Mouse (Mus musculus): ENCODE measurements around the gene Cdk6. TPM values are rescaled to one million over a fixed set of nuclear protein-coding genes. Genes with fewer than 3 reads are reported as not detected.

Cdk6 gene
- polyA plus RNA-seq, 1 experiment from 2014 or later, result 34.0 TPM

DNA sequence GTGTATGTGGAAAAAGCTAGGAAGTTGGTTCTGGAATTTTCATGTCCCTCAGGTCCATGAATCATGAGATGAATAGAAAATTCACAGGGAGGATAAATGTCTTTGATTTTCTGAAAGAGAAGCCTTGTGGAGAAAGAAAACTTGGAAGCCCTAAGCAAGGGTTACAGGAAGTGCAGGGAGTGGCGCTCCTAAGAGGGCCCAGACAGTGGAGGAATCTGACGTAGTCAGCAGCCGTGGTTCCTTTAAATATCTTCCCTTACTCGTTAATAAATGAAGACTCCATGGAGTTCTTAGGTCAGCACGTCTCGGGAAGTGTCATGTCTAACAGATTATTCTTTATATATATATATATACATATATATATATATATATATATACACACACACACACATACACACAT, 28.0 kb downstream of the Cdk6 start:
- Histone ChIP-seq H3K27me3 (ENCODE audit: low read depth, poor library complexity, severe bottlenecking) (no peaks in the 10 kb centered on the region), H3K27ac (no peak overlapping the region), H3K4me3 (no peak overlapping the region), H3K4me1 (peaks cover 5% of the 10 kb centered on the region; the same call in 1 of the 2 replicates), H3K9me3 (replicated peaks) (no peaks in the 10 kb centered on the region), H3K36me3 (peaks cover 7% of the 10 kb centered on the region; the same call in 1 of the 2 replicates)
- DNase-seq (ENCODE audit: low spot score), result no peak
- 84% methylated on average over 6 of the region's 6 CpGs for WGBS

DNA sequence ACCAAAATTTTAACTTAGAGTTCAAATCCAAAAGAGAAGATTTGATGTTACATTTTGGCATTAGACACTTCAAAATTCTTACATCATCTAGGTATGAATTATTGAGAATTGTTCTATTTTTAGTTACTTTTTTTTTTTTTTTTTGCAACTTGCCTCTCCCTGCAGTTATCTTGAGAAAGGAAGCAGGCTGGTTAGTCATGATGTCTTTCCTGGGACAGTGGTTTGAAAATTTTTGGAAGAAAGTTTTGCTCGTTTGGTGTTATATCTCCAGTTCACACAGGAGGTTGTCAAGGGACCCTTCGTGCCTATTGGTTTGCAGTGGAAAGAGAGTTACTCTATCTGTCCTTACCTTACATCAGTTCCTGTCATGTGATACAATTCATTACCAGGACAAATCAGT, 29.9 kb downstream of the Cdk6 start:
- Histone ChIP-seq H3K4me1 (peaks cover 5% of the 10 kb centered on the region; the same call in 1 of the 2 replicates), H3K27me3 (ENCODE audit: low read depth, poor library complexity, severe bottlenecking) (no peaks in the 10 kb centered on the region), H3K4me3 (no peak overlapping the region), H3K36me3 (peaks cover 13% of the 10 kb centered on the region; the same call in 1 of the 2 replicates), H3K27ac (no peak overlapping the region), H3K9me3 (replicated peaks) (no peaks in the 10 kb centered on the region)
- no peak for DNase-seq (ENCODE audit: low spot score)
- 95% methylated on average over 2 of the region's 2 CpGs for WGBS

DNA sequence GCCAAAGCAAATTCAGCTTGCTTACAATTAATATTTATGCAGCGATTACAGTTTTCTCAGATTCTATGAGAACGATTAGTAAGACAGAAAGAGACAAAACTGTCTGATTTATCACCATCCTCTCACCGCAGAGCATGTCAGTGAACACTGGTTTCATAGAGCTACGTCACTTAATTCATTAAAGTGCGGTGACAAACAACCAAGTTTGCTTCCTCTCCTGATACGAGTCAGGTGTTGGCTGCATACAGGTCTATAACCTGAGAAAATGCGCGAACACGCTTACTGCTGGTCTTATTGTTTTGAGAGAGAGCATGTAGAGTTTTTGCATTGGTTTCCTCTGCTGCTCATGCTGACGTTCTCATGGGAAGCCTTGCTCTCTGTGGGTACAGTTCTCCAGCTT, 31.9 kb downstream of the Cdk6 start:
- Histone ChIP-seq H3K27ac (no peak overlapping the region), H3K9me3 (replicated peaks) (no peaks in the 10 kb centered on the region), H3K4me1 (peaks cover 5% of the 10 kb centered on the region; the same call in 1 of the 2 replicates), H3K27me3 (ENCODE audit: low read depth, poor library complexity, severe bottlenecking) (no peaks in the 10 kb centered on the region), H3K36me3 (peaks cover 6% of the 10 kb centered on the region; the same call in 1 of the 2 replicates), H3K4me3 (no peak overlapping the region)
- WGBS, result 90% methylated on average over 10 of the region's 10 CpGs
- no peak for DNase-seq (ENCODE audit: low spot score)

DNA sequence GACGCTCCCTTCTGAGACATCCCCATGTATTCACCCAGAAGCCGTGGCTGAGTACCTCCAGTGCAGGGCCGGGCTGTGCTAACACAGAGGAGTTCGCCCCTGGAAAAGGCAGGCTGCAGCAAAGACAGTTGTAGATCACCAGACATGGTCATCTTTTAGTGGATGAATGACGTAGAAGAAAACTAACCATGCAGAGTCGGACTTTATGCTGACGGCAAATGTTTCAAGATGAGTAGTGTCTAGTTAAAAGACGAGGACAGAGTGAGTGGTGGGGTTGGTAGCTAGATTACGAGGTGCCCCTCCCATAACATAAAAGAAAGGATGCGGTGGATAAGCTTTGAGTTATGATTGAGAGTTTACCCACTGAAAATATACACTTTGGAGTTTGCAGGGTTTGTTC, 33.5 kb downstream of the Cdk6 start:
- H3K36me3 ChIP-seq, result 0 out of 2 replicates have a peak, but pooled peaks cover 6% of the 10 kb centered on the region
- peaks cover 5% of the 10 kb centered on the region; the same call in 1 of the 2 replicates for H3K4me1 ChIP-seq
- no peaks in the 10 kb centered on the region for H3K9me3 ChIP-seq (replicated peaks)
- H3K27ac ChIP-seq, result no peak overlapping the region
- no peak overlapping the region for H3K4me3 ChIP-seq
- peak; percentile 19 for DNase-seq (ENCODE audit: low spot score)
- no peaks in the 10 kb centered on the region for H3K27me3 ChIP-seq (ENCODE audit: low read depth, poor library complexity, severe bottlenecking)
- 89% methylated on average over 10 of the region's 10 CpGs for WGBS

GRCm38 (mm10) chr5:3376167-3376566, 34.9 kb downstream of the Cdk6 start:
- no peaks in the 10 kb centered on the region for H3K9me3 ChIP-seq (replicated peaks)
- no peak overlapping the region for H3K4me3 ChIP-seq
- H3K36me3 ChIP-seq, result 0 out of 2 replicates have a peak, but pooled peaks cover 6% of the 10 kb centered on the region
- H3K27ac ChIP-seq, result no peak overlapping the region
- peaks cover 5% of the 10 kb centered on the region; the same call in 1 of the 2 replicates for H3K4me1 ChIP-seq
- DNase-seq (ENCODE audit: low spot score), result peak; percentile 10
- 92% methylated on average over 2 of the region's 2 CpGs for WGBS
- H3K27me3 ChIP-seq (ENCODE audit: low read depth, poor library complexity, severe bottlenecking), result no peaks in the 10 kb centered on the region

GRCm38 (mm10) chr5:3379252-3379651, 38.0 kb downstream of the Cdk6 start:
- 0 out of 2 replicates have a peak, but pooled peaks cover 6% of the 10 kb centered on the region for H3K36me3 ChIP-seq
- H3K4me3 ChIP-seq, result no peak overlapping the region
- DNase-seq (ENCODE audit: low spot score), result no peak
- no peaks in the 10 kb centered on the region for H3K27me3 ChIP-seq (ENCODE audit: low read depth, poor library complexity, severe bottlenecking)
- 86% methylated on average over 4 of the region's 4 CpGs for WGBS
- no peaks in the 10 kb centered on the region for H3K9me3 ChIP-seq (replicated peaks)
- H3K27ac ChIP-seq, result no peak overlapping the region
- peaks cover 3% of the 10 kb centered on the region; the same call in 1 of the 2 replicates for H3K4me1 ChIP-seq

- DNase-seq (ENCODE audit: low spot score), result no peak
- peaks cover 7% of the 10 kb centered on the region; the same call in 1 of the 2 replicates for H3K4me1 ChIP-seq
- 91% methylated on average over 9 of the region's 9 CpGs for WGBS
Observed at GRCm38 (mm10) chr5:3380692-3381233, 39.5 kb downstream of the Cdk6 start.

DNA sequence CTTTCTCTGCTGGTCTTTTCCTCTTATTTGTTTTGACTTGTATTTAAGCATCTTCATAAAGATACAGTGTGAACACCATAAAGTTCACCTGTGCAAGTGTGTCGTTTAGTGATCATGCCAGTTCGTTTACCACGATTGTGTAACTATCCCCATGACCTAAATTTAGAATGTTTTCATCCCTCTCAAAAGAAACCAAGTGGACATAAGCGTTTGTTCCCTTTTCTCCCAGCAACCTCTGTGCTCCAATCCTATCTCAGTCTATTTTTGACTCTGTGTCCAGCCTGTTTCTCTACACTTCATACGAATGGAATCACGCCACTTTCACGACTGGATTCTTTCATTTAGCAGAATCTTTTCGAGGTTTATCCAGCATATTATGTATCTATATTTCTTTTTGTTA, 40.5 kb downstream of the Cdk6 start:
- H3K4me3 ChIP-seq, result no peak overlapping the region

More at GRCm38 (mm10) chr5:3380692-3381233, 39.5 kb downstream of the Cdk6 start:
- Histone ChIP-seq H3K27me3 (ENCODE audit: low read depth, poor library complexity, severe bottlenecking) (no peaks in the 10 kb centered on the region), H3K9me3 (replicated peaks) (no peaks in the 10 kb centered on the region), H3K4me3 (no peak overlapping the region), H3K36me3 (0 out of 2 replicates have a peak, but pooled peaks cover 3% of the 10 kb centered on the region), H3K27ac (no peak overlapping the region)

DNA sequence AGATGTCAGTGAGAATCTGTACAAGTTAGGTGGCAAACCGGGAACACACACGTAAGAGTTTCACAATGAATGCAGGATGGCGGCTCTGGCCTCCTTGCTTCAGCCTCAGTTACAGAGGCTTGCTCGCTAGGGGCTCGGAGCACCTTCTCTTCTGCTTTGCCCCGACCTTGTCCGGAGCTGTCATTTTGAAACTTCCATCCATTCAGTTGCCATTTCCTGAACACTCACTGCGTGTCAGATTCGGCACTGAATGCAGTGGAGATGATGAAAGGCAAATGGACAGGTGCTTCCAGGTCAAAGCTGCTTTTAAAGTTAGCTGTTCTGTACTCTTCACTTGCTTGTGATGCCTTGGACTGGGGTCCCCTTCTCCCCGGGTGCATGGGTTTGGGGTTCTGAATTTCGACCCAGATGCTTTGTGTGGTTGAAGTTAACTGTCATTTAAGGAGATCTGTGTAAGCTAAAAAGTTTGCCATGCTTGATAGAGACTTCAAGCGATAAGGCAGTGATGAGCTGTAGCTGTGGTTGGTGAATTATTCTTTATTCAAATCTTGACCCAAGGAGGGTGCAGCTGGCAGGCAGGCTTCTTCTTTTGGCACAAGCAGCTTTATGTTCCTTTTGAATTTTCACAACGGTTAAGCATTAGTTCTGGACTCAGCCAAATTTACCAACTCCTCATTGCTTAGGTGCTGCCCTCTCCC, 41.2 kb downstream of the Cdk6 start:
- Histone ChIP-seq H3K27ac (0 out of 2 replicates have a peak overlapping the region, but pooled peaks have one; percentile 14), H3K9me3 (replicated peaks) (no peaks in the 10 kb centered on the region), H3K4me1 (peaks cover 22% of the 10 kb centered on the region), H3K27me3 (ENCODE audit: low read depth, poor library complexity, severe bottlenecking) (no peaks in the 10 kb centered on the region), H3K36me3 (no peaks in the 10 kb centered on the region), H3K4me3 (no peak overlapping the region)
- 82% methylated on average over 13 of the region's 13 CpGs for WGBS
- no peak for DNase-seq (ENCODE audit: low spot score)

More for the DNA sequence above, 40.5 kb downstream of the Cdk6 start:
- H3K9me3 ChIP-seq (replicated peaks), result no peaks in the 10 kb centered on the region
- no peaks in the 10 kb centered on the region for H3K36me3 ChIP-seq
- 91% methylated on average over 8 of the region's 8 CpGs for WGBS
- no peak overlapping the region for H3K27ac ChIP-seq
- H3K4me1 ChIP-seq, result peaks cover 18% of the 10 kb centered on the region
- no peaks in the 10 kb centered on the region for H3K27me3 ChIP-seq (ENCODE audit: low read depth, poor library complexity, severe bottlenecking)
- DNase-seq (ENCODE audit: low spot score), result no peak

GRCm38 (mm10) chr5:3383547-3383946, 42.3 kb downstream of the Cdk6 start:
- Histone ChIP-seq H3K36me3 (no peaks in the 10 kb centered on the region), H3K27ac (no peak overlapping the region), H3K4me3 (no peak overlapping the region), H3K4me1 (peaks cover 22% of the 10 kb centered on the region), H3K27me3 (ENCODE audit: low read depth, poor library complexity, severe bottlenecking) (no peaks in the 10 kb centered on the region), H3K9me3 (replicated peaks) (no peaks in the 10 kb centered on the region)
- DNase-seq (ENCODE audit: low spot score), result no peak
- 81% methylated on average over 3 of the region's 3 CpGs for WGBS

DNA sequence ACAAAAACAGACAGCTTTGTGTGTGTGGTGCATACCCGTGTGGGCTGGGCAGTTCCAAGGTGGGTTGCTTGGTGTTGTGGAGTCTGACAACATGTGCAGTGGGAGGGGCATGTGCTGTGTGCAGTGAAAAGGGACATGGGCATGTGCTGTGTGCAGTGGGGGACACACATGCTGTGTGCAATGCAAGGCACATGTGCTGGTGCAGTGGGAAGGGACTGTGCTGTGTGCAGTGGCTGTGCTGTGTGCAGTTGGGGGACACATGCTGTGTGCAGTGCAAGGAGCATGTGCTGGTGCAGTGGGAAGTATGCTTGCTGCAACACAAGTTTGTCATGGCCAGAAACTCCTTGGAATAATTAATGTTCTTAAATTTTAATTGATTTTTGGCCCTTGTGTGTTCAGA, 43.8 kb downstream of the Cdk6 start:
- Histone ChIP-seq H3K9me3 (replicated peaks) (no peaks in the 10 kb centered on the region), H3K4me1 (peaks cover 22% of the 10 kb centered on the region), H3K36me3 (no peaks in the 10 kb centered on the region), H3K4me3 (no peak overlapping the region), H3K27me3 (ENCODE audit: low read depth, poor library complexity, severe bottlenecking) (no peaks in the 10 kb centered on the region), H3K27ac (no peak overlapping the region)
- 86% methylated on average over 1 of the region's 1 CpGs for WGBS
- DNase-seq (ENCODE audit: low spot score), result no peak

GRCm38 (mm10) chr5:3386021-3386730, 44.9 kb downstream of the Cdk6 start:
- WGBS, result 80% methylated on average over 7 of the region's 7 CpGs
- Histone ChIP-seq H3K4me1 (peaks cover 22% of the 10 kb centered on the region), H3K27ac (no peak overlapping the region), H3K36me3 (peaks cover 6% of the 10 kb centered on the region; the same call in 1 of the 2 replicates), H3K9me3 (replicated peaks) (no peaks in the 10 kb centered on the region), H3K4me3 (no peak overlapping the region), H3K27me3 (ENCODE audit: low read depth, poor library complexity, severe bottlenecking) (no peaks in the 10 kb centered on the region)
- no peak for DNase-seq (ENCODE audit: low spot score)

GRCm38 (mm10) chr5:3386731-3387087, 45.4 kb downstream of the Cdk6 start:
- peaks cover 11% of the 10 kb centered on the region for H3K36me3 ChIP-seq
- no peak overlapping the region for H3K27ac ChIP-seq
- peaks cover 22% of the 10 kb centered on the region for H3K4me1 ChIP-seq
- DNase-seq (ENCODE audit: low spot score), result no peak
- 35% methylated on average over 4 of the region's 4 CpGs for WGBS
- H3K4me3 ChIP-seq, result no peak overlapping the region
- no peaks in the 10 kb centered on the region for H3K9me3 ChIP-seq (replicated peaks)
- H3K27me3 ChIP-seq (ENCODE audit: low read depth, poor library complexity, severe bottlenecking), result no peaks in the 10 kb centered on the region
